Mouse (Mus musculus): ENCODE results near the gene Gm28043. TPM values are rescaled to one million over a fixed set of nuclear protein-coding genes. Genes with fewer than 3 reads are reported as not detected.

Gm28043 gene
- polyA plus RNA-seq, 1 experiment from 2014 or later, result 1.7 TPM

- no peak overlapping the region for H3K27ac ChIP-seq (replicated peaks)
Observed at GRCm38 (mm10) chr17:29732522-29732921, 117.8 kb downstream of the Gm28043 start.

GRCm38 (mm10) chr17:29736448-29737014 lies 121.9 kb downstream of the Gm28043 start:
- no peak overlapping the region for H3K4me2 ChIP-seq
- peaks cover 37% of the 10 kb centered on the region for H3K4me1 ChIP-seq
- no peak for ATAC-seq (ENCODE audit: low FRiP score)
- H3K27ac ChIP-seq (replicated peaks), result peak overlapping the region; percentile 38
- H3K27me3 ChIP-seq (replicated peaks), result no peaks in the 10 kb centered on the region
- 22% methylated on average over 15 of the region's 15 CpGs for WGBS
- H3K9me3 ChIP-seq (replicated peaks), result no peaks in the 10 kb centered on the region
- H3K36me3 ChIP-seq, result no peaks in the 10 kb centered on the region
- H3K9ac ChIP-seq (replicated peaks), result no peak overlapping the region
- no peak overlapping the region for H3K4me3 ChIP-seq (replicated peaks)

More at GRCm38 (mm10) chr17:29732522-29732921, 117.8 kb downstream of the Gm28043 start:
- H3K9me3 ChIP-seq (replicated peaks), result no peaks in the 10 kb centered on the region
- 82% methylated on average over 2 of the region's 2 CpGs for WGBS
- H3K36me3 ChIP-seq, result no peaks in the 10 kb centered on the region
- no peak overlapping the region for H3K9ac ChIP-seq (replicated peaks)
- no peak overlapping the region for H3K4me3 ChIP-seq (replicated peaks)
- H3K4me2 ChIP-seq, result no peak overlapping the region
- no peak for ATAC-seq (ENCODE audit: low FRiP score)
- no peaks in the 10 kb centered on the region for H3K27me3 ChIP-seq (replicated peaks)
- peaks cover 43% of the 10 kb centered on the region for H3K4me1 ChIP-seq

- Histone ChIP-seq H3K4me2 (peak overlapping the region; percentile 9; the same call in 1 of the 2 replicates), H3K9ac (replicated peaks) (no peak overlapping the region)
Observed at GRCm38 (mm10) chr17:29737849-29738804, 123.5 kb downstream of the Gm28043 start.

GRCm38 (mm10) chr17:29747466-29747865 lies 132.8 kb downstream of the Gm28043 start:
- H3K4me1 ChIP-seq, result peaks cover 27% of the 10 kb centered on the region
- no peak overlapping the region for H3K27ac ChIP-seq (replicated peaks)
- H3K36me3 ChIP-seq, result no peaks in the 10 kb centered on the region
- H3K27me3 ChIP-seq (replicated peaks), result peaks cover 6% of the 10 kb centered on the region; the same call in 1 of the 2 replicates
- no peak overlapping the region for H3K4me3 ChIP-seq (replicated peaks)
- H3K9me3 ChIP-seq (replicated peaks), result no peaks in the 10 kb centered on the region
- no peak overlapping the region for H3K4me2 ChIP-seq
- H3K9ac ChIP-seq (replicated peaks), result no peak overlapping the region
- ATAC-seq (ENCODE audit: low FRiP score), result no peak
- 46% methylated on average over 6 of the region's 6 CpGs for WGBS

More at GRCm38 (mm10) chr17:29737849-29738804, 123.5 kb downstream of the Gm28043 start:
- H3K27ac ChIP-seq (replicated peaks), result no peak overlapping the region
- WGBS, result 35% methylated on average over 21 of the region's 22 CpGs
- ATAC-seq (ENCODE audit: low FRiP score), result peak; percentile 60; the same call in 1 of the 2 replicates
- no peaks in the 10 kb centered on the region for H3K9me3 ChIP-seq (replicated peaks)
- peaks cover 30% of the 10 kb centered on the region for H3K4me1 ChIP-seq
- H3K4me3 ChIP-seq (replicated peaks), result no peak overlapping the region
- no peaks in the 10 kb centered on the region for H3K36me3 ChIP-seq
- H3K27me3 ChIP-seq (replicated peaks), result no peaks in the 10 kb centered on the region

Small RNA genes lying within 50 kb of the gene (microRNA-seq; reads per million reads assigned to microRNA genes)
- gene Mir7667, result not detected

Other genes with a start within 250 kb of the Gm28043 start
- gene Pim1, start 124.1 kb upstream of the Gm28043 start, polyA plus RNA-seq (2015; fragmentation: Nextera tagmentation; extraction: Ambion mirVana), result 9.0 and 15.8 TPM in 2 replicates
- not detected in 2 replicates for gene Gm17657, start 65.2 kb upstream of the Gm28043 start, polyA plus RNA-seq (2015; fragmentation: Nextera tagmentation; extraction: Ambion mirVana)
- 25.7 and 29.4 TPM in 2 replicates for gene Tbc1d22b, start 65.1 kb upstream of the Gm28043 start, polyA plus RNA-seq (2015; fragmentation: Nextera tagmentation; extraction: Ambion mirVana)
- gene Tmem217, start 62.5 kb upstream of the Gm28043 start, polyA plus RNA-seq (2015; fragmentation: Nextera tagmentation; extraction: Ambion mirVana), result 1.2 and 1.5 TPM in 2 replicates
- gene Rnf8, start 86 bp upstream of the Gm28043 start, polyA plus RNA-seq (2015; fragmentation: Nextera tagmentation; extraction: Ambion mirVana), result 78.0 and 78.6 TPM in 2 replicates
- gene Cmtr1, start 45.7 kb downstream of the Gm28043 start, polyA plus RNA-seq (2015; fragmentation: Nextera tagmentation; extraction: Ambion mirVana), result 106 and 119 TPM in 2 replicates
- 10.1 and 10.4 TPM in 2 replicates for gene Ccdc167, start 102.2 kb downstream of the Gm28043 start, polyA plus RNA-seq (2015; fragmentation: Nextera tagmentation; extraction: Ambion mirVana)